Mouse (Mus musculus): ENCODE results near the gene Tbc1d22b.

DNA sequence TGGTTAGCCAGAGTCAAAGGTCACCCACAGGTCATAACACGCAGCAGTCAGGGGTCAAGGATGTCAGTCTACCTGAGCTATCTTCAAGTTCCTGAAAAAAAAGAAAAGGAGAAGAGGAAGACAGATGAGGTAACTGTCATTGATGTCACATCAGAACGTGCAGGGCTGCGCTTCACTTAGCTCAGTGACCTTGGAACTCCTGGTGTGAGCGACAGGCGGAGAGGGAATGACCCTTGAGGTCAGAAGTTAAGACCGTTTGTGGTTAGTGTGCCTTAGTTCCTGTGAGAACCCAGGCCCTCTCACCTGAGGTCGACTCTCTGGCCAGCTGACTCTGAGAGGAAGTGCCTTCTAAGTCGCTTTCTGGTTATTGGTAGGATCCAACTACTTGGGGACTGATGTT lies 38.9 kb upstream of the Tbc1d22b start:
- TF ChIP-seq CTCF (IDR thresholded peaks at IDR 0.05; ENCODE audit: extremely low read depth, insufficient read depth, insufficient read length, insufficient replicate concordance) (no peak), POLR2A (IDR thresholded peaks at IDR 0.05; ENCODE audit: low read depth, low read length) (no peak)
